ENCODE assay signal across 26 mouse cellular contexts in the genomic region with DNA sequence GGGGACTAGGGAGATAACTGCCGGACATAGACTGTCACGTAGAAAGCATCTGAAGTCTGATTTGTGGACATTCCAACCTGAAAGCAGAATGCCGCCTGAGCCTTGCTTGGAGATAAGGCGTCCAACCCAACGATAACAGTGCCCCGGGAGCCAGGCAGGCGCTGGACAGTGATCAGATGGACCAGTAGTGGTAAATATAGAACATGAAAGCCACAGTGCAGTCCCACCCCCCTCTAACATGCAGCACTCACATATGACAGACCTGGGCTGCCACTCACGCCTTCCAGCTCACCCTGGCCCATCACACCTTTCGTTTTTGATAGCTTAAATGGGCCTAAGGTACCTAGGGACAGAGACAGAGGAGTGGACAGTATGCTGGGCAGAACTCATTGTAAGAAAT. TPM values are rescaled to one million over a fixed set of nuclear protein-coding genes. Genes with fewer than 3 reads are reported as not detected.
DNase-seq lines count a peak whose midpoint lies in the region; ATAC-seq lines count a peak whose summit lies in the region.
"Had no signal": no experiment of that assay in that cellular context is flagged by ENCODE, and none has a peak within 500 bp of the region (broad histone marks: within the 10 kb centered on the region; RNA-seq: fewer than 3 reads in every experiment).

No protein-coding gene starts in this region.

- H3K27me3 ChIP-seq in forebrain, embryonic 11.5 days (ENCODE audit: control insufficient read depth, insufficient read depth, low read length) = no peaks in the 10 kb centered on the region
- H3K27me3 ChIP-seq in forebrain, embryonic 10.5 days (ENCODE audit: poor library complexity, severe bottlenecking) = no peaks in the 10 kb centered on the region
- H3K27me3 ChIP-seq in heart, embryonic 11.5 days (ENCODE audit: control insufficient read depth, insufficient read depth, low read length) = no peaks in the 10 kb centered on the region
- H3K27me3 ChIP-seq in heart, embryonic 14.5 days (ENCODE audit: control insufficient read depth, insufficient read depth, low read length) = no peaks in the 10 kb centered on the region
- peaks cover 55% of the 10 kb centered on the region for H3K27me3 ChIP-seq in liver, embryonic 12.5 days (replicated peaks)
- H3K27me3 ChIP-seq: forebrain, embryonic 12.5 days; hindbrain, embryonic 15.5 days had no signal

- 83% methylated on average over 9 of the region's 9 CpGs for WGBS in forebrain, embryonic 11.5 days
- 85% methylated on average over 9 of the region's 9 CpGs for WGBS in forebrain, embryonic 10.5 days
- 30% methylated on average over 9 of the region's 9 CpGs for WGBS in heart, embryonic 11.5 days (ENCODE audit: insufficient replicate concordance)
- WGBS in heart, embryonic 14.5 days = 23% methylated on average over 9 of the region's 9 CpGs
- WGBS in liver, embryonic 12.5 days (ENCODE audit: insufficient replicate concordance) = 57% methylated on average over 9 of the region's 9 CpGs

- no peak overlapping the region for H3K4me2 ChIP-seq in forebrain, embryonic 11.5 days (ENCODE audit: low read depth, low read length, severe bottlenecking)
- H3K4me2 ChIP-seq in heart, embryonic 11.5 days = peak overlapping the region; percentile 33; the same call in 1 of the 2 replicates
- peak overlapping the region; percentile 37; the same call in 1 of the 2 replicates for H3K4me2 ChIP-seq in heart, embryonic 14.5 days (ENCODE audit: low read length)
- H3K4me2 ChIP-seq in liver, embryonic 12.5 days = no peak overlapping the region
- H3K4me2 ChIP-seq: forebrain, embryonic 12.5 days; forebrain, embryonic 15.5 days; hindbrain, embryonic 12.5 days; hindbrain, embryonic 15.5 days had no signal

- peak; percentile 25 for DNase-seq in forebrain, embryonic 11.5 days (ENCODE audit: low spot score)
- no peak for DNase-seq in forebrain, embryonic 10.5 days (ENCODE audit: extremely low spot score, low spot score)
- DNase-seq in heart, adult 18-20 months = no peak
- DNase-seq in heart, adult 9 months (ENCODE audit: low spot score in 2 of 2) = no peak
- DNase-seq in liver = peak; percentile 1
- DNase-seq: adrenal gland, adult 8-10 months; adrenal gland, postnatal 25 days; cerebellum, adult 18-20 months; cerebellum, adult 9-10 months; cerebellum, postnatal 14 days; gastrocnemius, postnatal 25 days; kidney, adult 2 months had no signal

- no peak overlapping the region for H3K27ac ChIP-seq in forebrain, embryonic 11.5 days (ENCODE audit: low read depth, low read length)
- H3K27ac ChIP-seq in forebrain, embryonic 10.5 days = no peak overlapping the region
- peak overlapping the region; percentile 63; the same call in 1 of the 2 replicates for H3K27ac ChIP-seq in heart, embryonic 11.5 days (ENCODE audit: low read depth, low read length)
- peak overlapping the region in 1 of 2 experiments; percentile 55; a peak in 2 of 4 replicates for H3K27ac ChIP-seq in heart, embryonic 14.5 days (replicated peaks in 1 of 2; ENCODE audit: control insufficient read depth in 1 of 2, insufficient read depth in 1 of 2, low read depth in 2 of 2, low read length in 2 of 2)
- no peak overlapping the region for H3K27ac ChIP-seq in liver, embryonic 12.5 days
- H3K27ac ChIP-seq: forebrain, embryonic 12.5 days; forebrain, embryonic 15.5 days; hindbrain, embryonic 12.5 days; hindbrain, embryonic 15.5 days had no signal

- no peak overlapping the region for H3K4me3 ChIP-seq in forebrain, embryonic 11.5 days (ENCODE audit: low read depth, low read length)
- no peak overlapping the region for H3K4me3 ChIP-seq in forebrain, embryonic 10.5 days
- H3K4me3 ChIP-seq in heart, embryonic 11.5 days (ENCODE audit: low read depth, low read length) = no peak overlapping the region
- no peak overlapping the region for H3K4me3 ChIP-seq in heart, embryonic 14.5 days (ENCODE audit: control insufficient read depth in 1 of 2, insufficient read depth in 1 of 2, low read depth in 1 of 2, low read length in 2 of 2)
- no peak overlapping the region for H3K4me3 ChIP-seq in liver, embryonic 12.5 days
- H3K4me3 ChIP-seq: forebrain, embryonic 12.5 days; forebrain, embryonic 15.5 days; hindbrain, embryonic 12.5 days; hindbrain, embryonic 15.5 days had no signal

- no peaks in the 10 kb centered on the region for H3K4me1 ChIP-seq in forebrain, embryonic 11.5 days (replicated peaks; ENCODE audit: control insufficient read depth, insufficient read depth, low read length)
- H3K4me1 ChIP-seq in forebrain, embryonic 10.5 days = 0 out of 2 replicates have a peak, but pooled peaks cover 3% of the 10 kb centered on the region
- H3K4me1 ChIP-seq in heart, embryonic 11.5 days (ENCODE audit: control insufficient read depth, insufficient read depth, low read length) = 0 out of 2 replicates have a peak, but pooled peaks cover 3% of the 10 kb centered on the region
- H3K4me1 ChIP-seq in heart, embryonic 14.5 days (ENCODE audit: control insufficient read depth in 2 of 2, insufficient read depth in 2 of 2, low read length in 2 of 2) = peaks cover 9 to 14% of the 10 kb centered on the region in 2 experiments; a peak in 2 of 4 replicates
- no peaks in the 10 kb centered on the region for H3K4me1 ChIP-seq in liver, embryonic 12.5 days
- H3K4me1 ChIP-seq: forebrain, embryonic 12.5 days; forebrain, embryonic 15.5 days; hindbrain, embryonic 12.5 days; hindbrain, embryonic 15.5 days had no signal

- no peak for ATAC-seq in forebrain, embryonic 11.5 days (replicated peaks; ENCODE audit: low FRiP score)
- ATAC-seq in heart, embryonic 11.5 days (replicated peaks; ENCODE audit: insufficient number of reproducible peaks, low FRiP score, low TSS enrichment) = no peak
- ATAC-seq in heart, embryonic 14.5 days (ENCODE audit: insufficient number of reproducible peaks, insufficient read depth, low FRiP score, low read depth) = peak; percentile 44; the same call in 1 of the 2 replicates
- ATAC-seq in liver, embryonic 12.5 days = no peak
- ATAC-seq: activated CD4-positive, CD25-positive, alpha-beta regulatory T cell, adult 4 months; forebrain, embryonic 15.5 days; intestine, postnatal 0 days had no signal

- no peaks in the 10 kb centered on the region for H3K36me3 ChIP-seq in forebrain, embryonic 11.5 days (ENCODE audit: control insufficient read depth, insufficient read depth, low read length)
- H3K36me3 ChIP-seq in forebrain, embryonic 10.5 days (replicated peaks) = no peaks in the 10 kb centered on the region
- H3K36me3 ChIP-seq in heart, embryonic 11.5 days (ENCODE audit: control insufficient read depth, insufficient read depth, low read length) = no peaks in the 10 kb centered on the region
- H3K36me3 ChIP-seq in heart, embryonic 14.5 days (ENCODE audit: control insufficient read depth, insufficient read depth, low read length) = no peaks in the 10 kb centered on the region
- no peaks in the 10 kb centered on the region for H3K36me3 ChIP-seq in liver, embryonic 12.5 days
- H3K36me3 ChIP-seq: forebrain, embryonic 12.5 days; forebrain, embryonic 15.5 days; hindbrain, embryonic 12.5 days; hindbrain, embryonic 15.5 days had no signal

- H3K9me3 ChIP-seq in forebrain, embryonic 11.5 days (ENCODE audit: control insufficient read depth, low read length) = no peaks in the 10 kb centered on the region
- no peaks in the 10 kb centered on the region for H3K9me3 ChIP-seq in forebrain, embryonic 10.5 days
- H3K9me3 ChIP-seq in heart, embryonic 11.5 days (replicated peaks; ENCODE audit: control insufficient read depth, low read length) = no peaks in the 10 kb centered on the region
- H3K9me3 ChIP-seq in heart, embryonic 14.5 days (ENCODE audit: control insufficient read depth, low read length) = no peaks in the 10 kb centered on the region
- no peaks in the 10 kb centered on the region for H3K9me3 ChIP-seq in liver, embryonic 12.5 days (replicated peaks)
- H3K9me3 ChIP-seq: forebrain, embryonic 12.5 days; forebrain, embryonic 15.5 days; hindbrain, embryonic 12.5 days; hindbrain, embryonic 15.5 days had no signal

- no peak overlapping the region for H3K9ac ChIP-seq in forebrain, embryonic 11.5 days (ENCODE audit: low read length)
- H3K9ac ChIP-seq in heart, embryonic 11.5 days (ENCODE audit: low read depth, low read length) = no peak overlapping the region
- no peak overlapping the region for H3K9ac ChIP-seq in heart, embryonic 14.5 days (ENCODE audit: low read length)
- H3K9ac ChIP-seq in liver, embryonic 12.5 days = no peak overlapping the region
- H3K9ac ChIP-seq: forebrain, embryonic 12.5 days; forebrain, embryonic 15.5 days; hindbrain, embryonic 12.5 days; hindbrain, embryonic 15.5 days had no signal

RNA-seq across cellular contexts. Expression of a gene that starts 31.3 kb away (rescaled TPM):
- polyA plus RNA-seq in forebrain, embryonic 11.5 days (2014; fragmentation: Nextera tagmentation; extraction: Ambion mirVana) = not detected in 2 replicates
- polyA plus RNA-seq in forebrain, embryonic 10.5 days (2016; fragmentation: Nextera tagmentation; extraction: Ambion mirVana) = not detected in 2 replicates
- polyA plus RNA-seq in heart, embryonic 11.5 days (2014; fragmentation: Nextera tagmentation; extraction: Ambion mirVana) = 157 and 159 TPM in 2 replicates
- 10 to 100 TPM; 75.6 to 79.8 TPM for total RNA-seq in heart, adult 18-20 months (2021)
- polyA plus RNA-seq in heart, embryonic 14.5 days (2014; fragmentation: Nextera tagmentation; extraction: Ambion mirVana) = 172 and 177 TPM in 2 replicates
- 0.13 and 0.19 TPM in 2 replicates for polyA plus RNA-seq in liver, embryonic 12.5 days (2016; fragmentation: Nextera tagmentation; extraction: Ambion mirVana)
- total RNA-seq: adrenal gland, adult 8-10 months; adrenal gland, postnatal 25 days; gastrocnemius, adult 8-10 months; gastrocnemius, postnatal 25 days; hematopoietic stem cell, adult 5-6 weeks had no signal
- polyA plus RNA-seq: activated CD4-positive, CD25-positive, alpha-beta regulatory T cell, adult 4 months; brain, embryonic 14.5 days; forebrain, embryonic 12.5 days; forebrain, embryonic 15.5 days; gonadal fat pad, adult 2 months; hindbrain, embryonic 12.5 days; kidney, adult 2 months; kidney, embryonic 14.5 days had no signal

RNA-seq across cellular contexts. Expression of a gene that starts 32.6 kb away (rescaled TPM):
- polyA plus RNA-seq in forebrain, embryonic 11.5 days (2014; fragmentation: Nextera tagmentation; extraction: Ambion mirVana) = 46.1 and 49.7 TPM in 2 replicates
- polyA plus RNA-seq in forebrain, embryonic 10.5 days (2016; fragmentation: Nextera tagmentation; extraction: Ambion mirVana) = 43.9 and 51.5 TPM in 2 replicates
- polyA plus RNA-seq in heart, embryonic 11.5 days (2014; fragmentation: Nextera tagmentation; extraction: Ambion mirVana) = 48.7 and 58.5 TPM in 2 replicates
- total RNA-seq in heart, adult 18-20 months (2021) = 10 to 100 TPM; 28.5 to 30.0 TPM
- 52.9 and 54.9 TPM in 2 replicates for polyA plus RNA-seq in heart, embryonic 14.5 days (2014; fragmentation: Nextera tagmentation; extraction: Ambion mirVana)
- 28.3 and 31.0 TPM in 2 replicates for polyA plus RNA-seq in liver, embryonic 12.5 days (2016; fragmentation: Nextera tagmentation; extraction: Ambion mirVana)

Comparison
In these comparisons a context has a peak if more than half of its experiments do, and no peak if none do; other contexts are left out.
1. DNase-seq: peak in forebrain, embryonic 11.5 days (single experiment) and liver (single experiment); none in forebrain, embryonic 10.5 days (single experiment), heart, adult 18-20 months (0 of 2) and heart, adult 9 months (0 of 2).
2. H3K4me2 ChIP-seq: peak in heart, embryonic 11.5 days (single experiment) and heart, embryonic 14.5 days (single experiment); none in forebrain, embryonic 11.5 days (single experiment) and liver, embryonic 12.5 days (single experiment).
3. RNA of a gene that starts 31.3 kb away (polyA plus RNA-seq): 172 to 177 TPM in heart, embryonic 14.5 days and 157 to 159 TPM in heart, embryonic 11.5 days; 0.13 to 0.19 TPM in liver, embryonic 12.5 days, not detected in forebrain, embryonic 11.5 days and not detected in forebrain, embryonic 10.5 days; every median in the first group is over 100 times any median in the second.